Mouse (Mus musculus): ENCODE measurements around the gene Zcchc2. TPM values are rescaled to one million over a fixed set of nuclear protein-coding genes. Genes with fewer than 3 reads are reported as not detected.

The Zcchc2 gene
- total and polyA plus RNA-seq, 3 experiments, result 6.6 to 9.8 (median 8.3) TPM

GRCm38 (mm10) chr1:105965189-105965588 is 25.0 kb upstream of the Zcchc2 start:
- no peak overlapping the region for H3K27ac ChIP-seq
- TF ChIP-seq POLR2A (IDR thresholded peaks at IDR 0.05; ENCODE audit: insufficient read depth, low read depth, low read length), result no peak
- no peak for TF ChIP-seq EP300 (IDR thresholded peaks at IDR 0.05; ENCODE audit: insufficient read depth, low read depth, low read length)
- TF ChIP-seq CTCF (IDR thresholded peaks at IDR 0.05), result no peak
- H3K27me3 ChIP-seq (ENCODE audit: control insufficient read depth, insufficient read depth, low read length), result no peaks in the 10 kb centered on the region
- peaks cover 2% of the 10 kb centered on the region; the same call in 1 of the 2 replicates for H3K4me1 ChIP-seq (ENCODE audit: control insufficient read depth, insufficient read depth, low read length)
- intact Hi-C loops (cut with DNase I), result no loop called here
- WGBS, result 64% methylated on average over 5 of the region's 5 CpGs
- no peak overlapping the region for H3K9ac ChIP-seq (ENCODE audit: low read depth, low read length)
- H3K36me3 ChIP-seq (ENCODE audit: control insufficient read depth, insufficient read depth, low read length), result no peaks in the 10 kb centered on the region
- H3K4me3 ChIP-seq, result no peak overlapping the region
- no peaks in the 10 kb centered on the region for H3K79me2 ChIP-seq (replicated peaks; ENCODE audit: control insufficient read depth, insufficient read depth, low read length)
- DNase-seq, result peak in 1 of 2 experiments; percentile 21

GRCm38 (mm10) chr1:105971490-105972170 is 18.6 kb upstream of the Zcchc2 start:
- H3K4me3 ChIP-seq, result peak overlapping the region; percentile 52

DNA sequence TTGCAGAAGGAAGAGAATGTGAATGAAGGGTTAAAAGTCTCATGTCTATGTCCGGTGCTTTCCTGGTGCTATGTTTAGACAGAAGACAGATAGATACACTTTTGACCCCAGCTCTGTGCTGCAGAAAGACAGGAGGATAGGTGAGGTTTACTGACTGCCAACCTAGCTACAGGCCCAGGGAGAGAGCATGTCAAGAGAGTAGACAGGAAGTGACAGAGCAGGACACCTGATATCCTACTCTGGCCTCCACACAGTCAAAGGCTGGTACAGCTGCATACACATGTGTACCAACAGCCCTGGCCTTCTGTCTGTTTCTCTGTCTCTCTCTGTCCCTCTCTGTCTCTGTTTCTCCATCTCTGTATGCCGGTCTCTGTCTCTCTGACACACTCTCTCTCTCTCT is 16.2 kb upstream of the Zcchc2 start:
- no peaks in the 10 kb centered on the region for H3K36me3 ChIP-seq (ENCODE audit: control insufficient read depth, insufficient read depth, low read length)
- no peak overlapping the region for H3K4me3 ChIP-seq
- WGBS, result 51% methylated on average over 2 of the region's 2 CpGs
- H3K27me3 ChIP-seq (ENCODE audit: control insufficient read depth, insufficient read depth, low read length), result no peaks in the 10 kb centered on the region
- no peak for DNase-seq
- no peaks in the 10 kb centered on the region for H3K79me2 ChIP-seq (replicated peaks; ENCODE audit: control insufficient read depth, insufficient read depth, low read length)
- H3K4me1 ChIP-seq (ENCODE audit: control insufficient read depth, insufficient read depth, low read length), result peaks cover 5% of the 10 kb centered on the region
- TF ChIP-seq POLR2A (IDR thresholded peaks at IDR 0.05; ENCODE audit: insufficient read depth, low read depth, low read length), result no peak
- TF ChIP-seq EP300 (IDR thresholded peaks at IDR 0.05; ENCODE audit: insufficient read depth, low read depth, low read length), result no peak
- no peak for TF ChIP-seq CTCF (IDR thresholded peaks at IDR 0.05)
- no peak overlapping the region for H3K9ac ChIP-seq (ENCODE audit: low read depth, low read length)
- H3K27ac ChIP-seq, result no peak overlapping the region
- intact Hi-C loops (cut with DNase I), result no loop called here

More at GRCm38 (mm10) chr1:105971490-105972170, 18.6 kb upstream of the Zcchc2 start:
- peak; percentile 55 to 66 for DNase-seq
- intact Hi-C loops (cut with DNase I), result loop anchor here (2.0 kb wide), 1 partner anchor 19 kb away; the partner anchor contains the start of gene Zcchc2
- H3K9ac ChIP-seq (ENCODE audit: low read depth, low read length), result peak overlapping the region; percentile 51
- peak overlapping the region; percentile 79 for H3K27ac ChIP-seq
- no peaks in the 10 kb centered on the region for H3K79me2 ChIP-seq (replicated peaks; ENCODE audit: control insufficient read depth, insufficient read depth, low read length)
- WGBS, result 3% methylated on average over 10 of the region's 10 CpGs
- no peaks in the 10 kb centered on the region for H3K36me3 ChIP-seq (ENCODE audit: control insufficient read depth, insufficient read depth, low read length)
- peaks cover 5% of the 10 kb centered on the region for H3K4me1 ChIP-seq (ENCODE audit: control insufficient read depth, insufficient read depth, low read length)
- no peaks in the 10 kb centered on the region for H3K27me3 ChIP-seq (ENCODE audit: control insufficient read depth, insufficient read depth, low read length)
- TF ChIP-seq EP300 (IDR thresholded peaks at IDR 0.05; ENCODE audit: insufficient read depth, low read depth, low read length) (no peak), POLR2A (IDR thresholded peaks at IDR 0.05; ENCODE audit: insufficient read depth, low read depth, low read length) (peak; percentile 57; the same call in 1 of the 2 replicates), CTCF (IDR thresholded peaks at IDR 0.05) (no peak)

- Histone ChIP-seq H3K27ac (no peak overlapping the region), H3K4me1 (ENCODE audit: control insufficient read depth, insufficient read depth, low read length) (peaks cover 6% of the 10 kb centered on the region), H3K79me2 (replicated peaks; ENCODE audit: control insufficient read depth, insufficient read depth, low read length) (no peaks in the 10 kb centered on the region), H3K36me3 (ENCODE audit: control insufficient read depth, insufficient read depth, low read length) (peaks cover 7% of the 10 kb centered on the region; the same call in 1 of the 2 replicates), H3K4me3 (no peak overlapping the region), H3K9ac (ENCODE audit: low read depth, low read length) (no peak overlapping the region), H3K27me3 (ENCODE audit: control insufficient read depth, insufficient read depth, low read length) (no peaks in the 10 kb centered on the region)
- no peak for DNase-seq
- intact Hi-C loops (cut with DNase I), result no loop called here
- 94% methylated on average over 7 of the region's 7 CpGs for WGBS
- TF ChIP-seq CTCF (IDR thresholded peaks at IDR 0.05) (no peak), POLR2A (IDR thresholded peaks at IDR 0.05; ENCODE audit: insufficient read depth, low read depth, low read length) (no peak), EP300 (IDR thresholded peaks at IDR 0.05; ENCODE audit: insufficient read depth, low read depth, low read length) (no peak)
These were observed 12.6 kb upstream of the Zcchc2 start for GRCm38 (mm10) chr1:105977446-105978094.

- H3K9ac ChIP-seq (ENCODE audit: low read depth, low read length), result no peak overlapping the region
- peaks cover 11% of the 10 kb centered on the region; the same call in 1 of the 2 replicates for H3K36me3 ChIP-seq (ENCODE audit: control insufficient read depth, insufficient read depth, low read length)
- 41% methylated on average over 6 of the region's 6 CpGs for WGBS
- TF ChIP-seq POLR2A (IDR thresholded peaks at IDR 0.05; ENCODE audit: insufficient read depth, low read depth, low read length) (peak; percentile 49; the same call in 1 of the 2 replicates), EP300 (IDR thresholded peaks at IDR 0.05; ENCODE audit: insufficient read depth, low read depth, low read length) (no peak)
- no peaks in the 10 kb centered on the region for H3K79me2 ChIP-seq (replicated peaks; ENCODE audit: control insufficient read depth, insufficient read depth, low read length)
- H3K27me3 ChIP-seq (ENCODE audit: control insufficient read depth, insufficient read depth, low read length), result no peaks in the 10 kb centered on the region
- H3K4me3 ChIP-seq, result no peak overlapping the region
- intact Hi-C loops (cut with DNase I), result no loop called here
- peak overlapping the region; percentile 66 for H3K27ac ChIP-seq
- DNase-seq, result no peak
- H3K4me1 ChIP-seq (ENCODE audit: control insufficient read depth, insufficient read depth, low read length), result peaks cover 6% of the 10 kb centered on the region
These were observed 9.2 kb upstream of the Zcchc2 start for GRCm38 (mm10) chr1:105980849-105981610.

Measured in heart, adult 2 months (tissue).